Mouse (Mus musculus) midbrain, embryonic 14.5 days (tissue): ENCODE measurements at regions not wholly inside any gene's neighbourhood (a gene's known extent, or its start where the extent isn't known, plus 50 kb on each side); places are given as distances from the start of the nearest gene placed in this dataset.

Experiments used
- ATAC-seq: fragments of 200-750 bp; cut with Nextera tagmentation; 2 replicates; pipeline ENCODE4 v1.8.0; 2017; ENCODE audit warnings: moderate number of reproducible peaks, moderate library complexity; ENCODE audit not compliant: low FRiP score, low TSS enrichment
- DNase-seq: peaks from one replicate; pipeline ENCODE4 v3.0.0-alpha.2; 2015
- H3K27ac ChIP-seq: fragments of 300-500 bp; sonication (generic); replicated peaks from 2 replicates; pipeline ENCODE4 v1.5.1; 2014; ENCODE audit warnings: mild to moderate bottlenecking, low read depth, low read length, moderate library complexity
- H3K27me3 ChIP-seq: fragments of 300-500 bp; sonication (generic); 2 replicates; pipeline ENCODE4 v1.6.1; 2014; ENCODE audit warnings: low read length, control low read depth, mixed read lengths; ENCODE audit not compliant: control insufficient read depth, insufficient read depth
- H3K36me3 ChIP-seq: fragments of 300-500 bp; sonication (generic); 2 replicates; pipeline ENCODE4 v1.6.1; 2014; ENCODE audit warnings: low read length, control low read depth; ENCODE audit not compliant: control insufficient read depth, insufficient read depth
- H3K4me1 ChIP-seq: fragments of 300-500 bp; sonication (generic); 2 replicates; pipeline ENCODE4 v1.6.1; 2014; ENCODE audit warnings: mild to moderate bottlenecking, antibody characterized with exemption, low read length, control low read depth; ENCODE audit not compliant: control insufficient read depth, insufficient read depth
- H3K4me2 ChIP-seq: fragments of 300-500 bp; sonication (generic); 2 replicates; pipeline ENCODE4 v1.6.1; 2014; ENCODE audit warnings: mild to moderate bottlenecking, low read length, moderate library complexity
- H3K4me3 ChIP-seq: fragments of 300-500 bp; sonication (generic); replicated peaks from 2 replicates; pipeline ENCODE4 v1.5.1; 2014; ENCODE audit warnings: low read depth, low read length
- H3K9ac ChIP-seq: fragments of 300-500 bp; sonication (generic); replicated peaks from 2 replicates; pipeline ENCODE4 v1.6.1; 2014; ENCODE audit warnings: mild to moderate bottlenecking, low read length, moderate library complexity
- H3K9me3 ChIP-seq: fragments of 300-500 bp; sonication (generic); 2 replicates; pipeline ENCODE4 v1.6.1; 2016; ENCODE audit warnings: low read length, control low read depth, mixed read lengths; ENCODE audit not compliant: control insufficient read depth
- WGBS: fragments of 180-500 bp; shearing (Covaris S2); extraction: QIAGEN DNeasy Blood & Tissue Kit; methylation state at CpG from one replicate; pipeline ENCODE4 v1.1.7; 2014; 5-methylcytosine and 5-hydroxymethylcytosine counted together

GRCm38 (mm10) chr6:44210901-44211300 lies 544.8 kb upstream of the Tpk1 start:
- WGBS = 71% methylated on average over 1 of the region's 1 CpGs
- Histone ChIP-seq H3K9ac (no peak overlapping the region), H3K9me3 (no peaks in the 10 kb centered on the region), H3K4me3 (no peak overlapping the region), H3K4me2 (no peak overlapping the region), H3K27ac (no peak overlapping the region), H3K4me1 (no peaks in the 10 kb centered on the region), H3K36me3 (no peaks in the 10 kb centered on the region), H3K27me3 (no peaks in the 10 kb centered on the region)
- ATAC-seq (no peak), DNase-seq (no peak)

- Histone ChIP-seq H3K27ac (no peak overlapping the region), H3K4me3 (no peak overlapping the region), H3K4me2 (no peak overlapping the region), H3K27me3 (no peaks in the 10 kb centered on the region), H3K9ac (no peak overlapping the region), H3K9me3 (no peaks in the 10 kb centered on the region), H3K4me1 (no peaks in the 10 kb centered on the region), H3K36me3 (no peaks in the 10 kb centered on the region)
- no peak for ATAC-seq
- no peak for DNase-seq
- 100% methylated on average over 1 of the region's 1 CpGs for WGBS
These were observed 538.4 kb upstream of the Tpk1 start for GRCm38 (mm10) chr6:44204477-44204876.

- H3K9ac ChIP-seq = no peak overlapping the region
- H3K4me1 ChIP-seq = no peaks in the 10 kb centered on the region
- H3K4me2 ChIP-seq = no peak overlapping the region
- no peaks in the 10 kb centered on the region for H3K27me3 ChIP-seq
- WGBS = 74% methylated on average over 1 of the region's 1 CpGs
- H3K27ac ChIP-seq = no peak overlapping the region
- no peak overlapping the region for H3K4me3 ChIP-seq
- H3K9me3 ChIP-seq = no peaks in the 10 kb centered on the region
- DNase-seq (no peak), ATAC-seq (no peak)
- no peaks in the 10 kb centered on the region for H3K36me3 ChIP-seq
These were observed 537.8 kb upstream of the Tpk1 start for GRCm38 (mm10) chr6:44203831-44204230.

- no peak for ATAC-seq
- Histone ChIP-seq H3K27ac (no peak overlapping the region), H3K27me3 (no peaks in the 10 kb centered on the region), H3K36me3 (no peaks in the 10 kb centered on the region), H3K4me2 (no peak overlapping the region), H3K9ac (no peak overlapping the region), H3K4me3 (no peak overlapping the region), H3K4me1 (no peaks in the 10 kb centered on the region), H3K9me3 (no peaks in the 10 kb centered on the region)
- DNase-seq = peak; percentile 47
- WGBS = 42% methylated on average over 4 of the region's 4 CpGs
These were observed 513.8 kb upstream of the Tpk1 start for GRCm38 (mm10) chr6:44179927-44180326.
